Mouse (Mus musculus): ENCODE results near the gene Adap1.

- TF ChIP-seq CTCF (IDR thresholded peaks at IDR 0.05; ENCODE audit: extremely low read depth, insufficient read depth, insufficient read length, insufficient replicate concordance) = peak; percentile 41; the same call in 1 of the 2 replicates
- TF ChIP-seq POLR2A (IDR thresholded peaks at IDR 0.05; ENCODE audit: low read depth, low read length) = no peak
These were observed 33.2 kb upstream of the Adap1 start for GRCm38 (mm10) chr5:139358653-139359052.
